In genomic region chr11:92335306-92335705, GRCm38 (mm10) we compare ENCODE assay signal across 17 mouse cellular contexts.
"Had no signal": no experiment of that assay in that cellular context is flagged by ENCODE, and none has a peak within 500 bp of the region (broad histone marks: within the 10 kb centered on the region; RNA-seq: fewer than 3 reads in every experiment).

No protein-coding gene starts in this region.

- H3K4me1 ChIP-seq: midbrain, embryonic 10.5 days; midbrain, embryonic 12.5 days; neural tube, embryonic 13.5 days; neural tube, embryonic 15.5 days had no signal

- DNase-seq: lung, adult 18-20 months; lung, postnatal 4 days; midbrain, embryonic 14.5 days; retina, postnatal 1 day; right cerebral cortex, adult 18-20 months; right cerebral cortex, postnatal 25 days; right cerebral cortex, postnatal 4 days; spleen, adult 18-20 months; thymus, adult 18-20 months; thymus, postnatal 14 days; thymus, postnatal 36 days had no signal

- H3K36me3 ChIP-seq: midbrain, embryonic 10.5 days; midbrain, embryonic 12.5 days; neural tube, embryonic 13.5 days; neural tube, embryonic 15.5 days had no signal

- H3K4me3 ChIP-seq: midbrain, embryonic 10.5 days; midbrain, embryonic 12.5 days; myocyte; neural tube, embryonic 13.5 days; neural tube, embryonic 15.5 days had no signal

- H3K27ac ChIP-seq: midbrain, embryonic 10.5 days; midbrain, embryonic 12.5 days; neural tube, embryonic 13.5 days; neural tube, embryonic 15.5 days had no signal

- H3K9ac ChIP-seq: midbrain, embryonic 12.5 days; neural tube, embryonic 13.5 days; neural tube, embryonic 15.5 days had no signal

- H3K27me3 ChIP-seq: midbrain, embryonic 12.5 days; neural tube, embryonic 13.5 days; neural tube, embryonic 15.5 days had no signal

- ATAC-seq: midbrain, embryonic 16.5 days had no signal

- H3K9me3 ChIP-seq: midbrain, embryonic 10.5 days; midbrain, embryonic 12.5 days; neural tube, embryonic 13.5 days; neural tube, embryonic 15.5 days had no signal

- H3K4me2 ChIP-seq: midbrain, embryonic 12.5 days; neural tube, embryonic 13.5 days; neural tube, embryonic 15.5 days had no signal
